Mouse (Mus musculus) lung, embryonic 16.5 days (tissue): ENCODE results near the gene Chrnb4. TPM values are rescaled to one million over a fixed set of nuclear protein-coding genes. Genes with fewer than 3 reads are reported as not detected.

Source experiments
- ATAC-seq: fragments of 200-750 bp; cut with Nextera tagmentation; 2 replicates; pipeline ENCODE4 v1.8.0; 2017; ENCODE audit warnings: low read depth, mild to moderate bottlenecking, moderate library complexity
- H3K27ac ChIP-seq: fragments of 300-500 bp; sonication (generic); 2 replicates; pipeline ENCODE4 v1.5.1; 2014; ENCODE audit warnings: mild to moderate bottlenecking, control low read depth, low read length
- H3K27me3 ChIP-seq: fragments of 300-500 bp; sonication (generic); 2 replicates; pipeline ENCODE4 v1.6.1; 2014; ENCODE audit warnings: low read depth, low read length, mixed read lengths; ENCODE audit not compliant: control insufficient read depth, insufficient read depth
- H3K36me3 ChIP-seq: fragments of 300-500 bp; sonication (generic); 2 replicates; pipeline ENCODE4 v1.6.1; 2014; ENCODE audit warnings: low read length; ENCODE audit not compliant: control insufficient read depth, insufficient read depth
- H3K4me1 ChIP-seq: fragments of 300-500 bp; sonication (generic); replicated peaks from 2 replicates; pipeline ENCODE4 v1.6.1; 2014; ENCODE audit warnings: low read length, mixed read lengths; ENCODE audit not compliant: control insufficient read depth, insufficient read depth
- H3K4me2 ChIP-seq: fragments of 300-500 bp; sonication (generic); 2 replicates; pipeline ENCODE4 v1.6.1; 2014; ENCODE audit warnings: low read depth, low read length, control low read depth
- H3K4me3 ChIP-seq: fragments of 300-500 bp; sonication (generic); 2 replicates; pipeline ENCODE4 v1.5.1; 2014; ENCODE audit warnings: mild to moderate bottlenecking, low read length, control low read depth
- H3K9ac ChIP-seq: fragments of 300-500 bp; sonication (generic); 2 replicates; pipeline ENCODE4 v1.6.1; 2014; ENCODE audit warnings: low read length, control low read depth
- H3K9me3 ChIP-seq: fragments of 300-500 bp; sonication (generic); 2 replicates; pipeline ENCODE4 v1.6.1; 2016; ENCODE audit warnings: low read length; ENCODE audit not compliant: control insufficient read depth
- WGBS: fragments of 180-500 bp; shearing (Covaris S2); extraction: QIAGEN DNeasy Blood & Tissue Kit; methylation state at CpG from one replicate; pipeline ENCODE4 v1.1.7; 2014; 5-methylcytosine and 5-hydroxymethylcytosine counted together
- polyA plus RNA-seq: library from polyadenylated mRNA; unstranded; fragments of >200 nt; fragmentation: Nextera tagmentation; extraction: Ambion mirVana; gene quantifications from 2 replicates; pipeline ENCODE4 v1.2.1, GENCODE M21; 2015

Gene Chrnb4
- polyA plus RNA-seq, 1 experiment from 2014 or later = 0.31 TPM

GRCm38 (mm10) chr9:55058067-55058466 is 9.5 kb upstream of the Chrnb4 start:
- Histone ChIP-seq H3K4me1 (no peaks in the 10 kb centered on the region), H3K4me3 (no peak overlapping the region), H3K27me3 (no peaks in the 10 kb centered on the region), H3K9me3 (no peaks in the 10 kb centered on the region), H3K36me3 (no peaks in the 10 kb centered on the region), H3K4me2 (no peak overlapping the region), H3K27ac (no peak overlapping the region), H3K9ac (no peak overlapping the region)
- WGBS = 89% methylated on average over 4 of the region's 4 CpGs
- ATAC-seq = no peak

DNA sequence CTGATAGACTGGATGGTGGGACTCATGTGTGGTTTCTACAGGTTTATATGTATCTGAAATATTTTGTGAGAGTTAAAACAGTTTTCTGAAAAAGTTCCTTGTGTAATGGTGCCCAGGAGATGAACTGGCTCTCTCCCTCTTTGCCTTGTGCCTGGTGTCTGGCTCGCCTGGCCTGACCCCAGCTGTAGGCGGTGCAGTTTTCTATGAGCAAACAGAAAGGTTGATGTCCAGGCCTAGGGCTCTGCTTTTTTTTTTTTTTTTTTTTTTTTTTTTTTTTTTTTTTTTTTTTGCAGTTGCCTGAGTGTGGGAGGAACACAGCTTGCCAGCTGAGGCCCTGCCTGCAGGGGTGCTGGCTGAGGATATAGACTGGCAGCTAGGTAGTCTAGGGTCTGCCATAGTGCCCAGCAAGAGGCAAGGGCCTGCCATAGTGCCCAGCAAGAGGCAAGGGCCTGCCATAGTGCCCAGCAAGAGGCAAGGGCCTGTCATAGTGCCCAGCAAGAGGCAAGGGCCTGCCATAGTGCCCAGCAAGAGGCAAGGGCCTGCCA is 6.9 kb upstream of the Chrnb4 start:
- Histone ChIP-seq H3K27ac (no peak overlapping the region), H3K9ac (no peak overlapping the region), H3K4me3 (no peak overlapping the region), H3K36me3 (no peaks in the 10 kb centered on the region), H3K4me2 (no peak overlapping the region), H3K4me1 (no peaks in the 10 kb centered on the region), H3K9me3 (no peaks in the 10 kb centered on the region), H3K27me3 (no peaks in the 10 kb centered on the region)
- no peak for ATAC-seq
- WGBS = 57% methylated on average over 2 of the region's 2 CpGs

GRCm38 (mm10) chr9:55046764-55047163 is 1.8 kb downstream of the Chrnb4 start:
- no peak overlapping the region for H3K9ac ChIP-seq
- 1% methylated on average over 3 of the region's 3 CpGs for WGBS
- no peaks in the 10 kb centered on the region for H3K9me3 ChIP-seq
- H3K4me3 ChIP-seq = no peak overlapping the region
- 0 out of 2 replicates have a peak, but pooled peaks cover 2% of the 10 kb centered on the region for H3K4me1 ChIP-seq
- no peak overlapping the region for H3K27ac ChIP-seq
- no peaks in the 10 kb centered on the region for H3K36me3 ChIP-seq
- peaks cover 2% of the 10 kb centered on the region; the same call in 1 of the 2 replicates for H3K27me3 ChIP-seq
- no peak overlapping the region for H3K4me2 ChIP-seq
- ATAC-seq = no peak

DNA sequence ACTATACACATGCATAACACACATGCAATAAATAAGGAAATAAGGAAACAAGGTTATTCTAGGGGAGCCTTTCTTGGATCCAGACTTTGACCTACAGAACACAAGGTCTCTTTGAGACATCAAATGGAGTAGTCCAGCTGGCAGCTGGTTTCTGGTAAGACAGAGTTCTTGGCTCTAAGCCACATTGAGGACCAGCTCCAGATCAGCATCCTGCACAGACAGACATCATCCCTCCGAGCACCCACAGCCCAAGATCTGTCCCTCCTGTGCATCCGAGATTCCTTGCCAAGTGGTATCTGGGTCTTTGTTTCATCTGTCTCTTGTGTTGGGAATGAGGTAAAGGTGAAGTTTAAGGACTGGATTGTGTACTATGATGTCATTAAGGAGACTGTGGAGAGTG is 3.6 kb downstream of the Chrnb4 start:
- WGBS = 68% methylated on average over 2 of the region's 2 CpGs
- H3K9ac ChIP-seq = no peak overlapping the region
- H3K36me3 ChIP-seq = no peaks in the 10 kb centered on the region
- 0 out of 2 replicates have a peak, but pooled peaks cover 2% of the 10 kb centered on the region for H3K4me1 ChIP-seq
- no peak for ATAC-seq
- H3K27ac ChIP-seq = no peak overlapping the region
- peaks cover 2% of the 10 kb centered on the region; the same call in 1 of the 2 replicates for H3K27me3 ChIP-seq
- H3K4me3 ChIP-seq = no peak overlapping the region
- no peaks in the 10 kb centered on the region for H3K9me3 ChIP-seq
- no peak overlapping the region for H3K4me2 ChIP-seq

DNA sequence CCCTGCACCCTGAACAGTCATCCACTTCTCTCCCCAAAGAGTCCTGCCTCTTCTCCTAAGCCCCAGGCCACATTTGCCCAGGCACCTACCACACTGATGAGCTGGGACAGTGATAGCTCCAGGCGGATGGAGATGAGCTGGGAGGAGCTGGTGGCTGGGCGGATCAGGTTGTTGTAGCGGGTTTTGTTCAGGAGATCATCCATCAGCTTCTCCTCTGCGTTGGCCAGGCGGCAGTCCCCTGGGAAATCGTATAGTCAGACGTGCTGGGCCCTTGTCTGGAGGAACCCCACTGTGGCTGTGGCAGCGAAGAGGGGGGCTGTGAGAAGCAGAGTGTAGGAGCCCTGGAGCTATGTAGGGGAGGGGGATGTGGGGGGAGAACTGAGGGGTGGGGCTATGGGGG is 4.9 kb downstream of the Chrnb4 start:
- H3K27ac ChIP-seq = no peak overlapping the region
- no peaks in the 10 kb centered on the region for H3K27me3 ChIP-seq
- no peak overlapping the region for H3K9ac ChIP-seq
- no peaks in the 10 kb centered on the region for H3K9me3 ChIP-seq
- H3K36me3 ChIP-seq = no peaks in the 10 kb centered on the region
- 0 out of 2 replicates have a peak, but pooled peaks cover 2% of the 10 kb centered on the region for H3K4me1 ChIP-seq
- ATAC-seq = peak; percentile 26; the same call in 1 of the 2 replicates
- H3K4me3 ChIP-seq = no peak overlapping the region
- no peak overlapping the region for H3K4me2 ChIP-seq
- 21% methylated on average over 7 of the region's 8 CpGs for WGBS

GRCm38 (mm10) chr9:55041389-55041788 is 7.2 kb downstream of the Chrnb4 start:
- no peak overlapping the region for H3K27ac ChIP-seq
- no peak for ATAC-seq
- H3K9me3 ChIP-seq = no peaks in the 10 kb centered on the region
- WGBS = 63% methylated on average over 2 of the region's 2 CpGs
- H3K27me3 ChIP-seq = no peaks in the 10 kb centered on the region
- H3K36me3 ChIP-seq = no peaks in the 10 kb centered on the region
- H3K9ac ChIP-seq = no peak overlapping the region
- no peak overlapping the region for H3K4me3 ChIP-seq
- no peak overlapping the region for H3K4me2 ChIP-seq
- no peaks in the 10 kb centered on the region for H3K4me1 ChIP-seq

DNA sequence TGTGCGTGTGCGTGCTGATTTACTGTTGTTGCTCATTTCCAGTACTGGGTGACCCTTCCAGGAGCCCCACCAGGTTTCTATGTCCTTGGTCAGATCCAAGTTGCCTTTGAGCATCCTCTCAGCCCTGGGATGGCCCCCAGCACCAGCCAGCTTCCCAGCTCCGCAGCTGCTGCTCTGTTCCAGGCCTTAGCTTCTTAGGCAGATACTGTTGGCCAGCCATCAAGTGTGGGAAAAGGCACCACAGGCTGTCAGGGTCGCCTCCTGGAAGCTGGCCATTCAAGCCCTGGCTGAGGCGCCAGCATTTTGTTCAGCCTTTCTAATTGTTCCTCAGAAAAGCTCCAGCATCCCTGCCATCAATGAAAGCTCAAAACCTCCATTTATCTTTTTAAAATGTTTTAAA is 8.6 kb downstream of the Chrnb4 start:
- Histone ChIP-seq H3K4me2 (no peak overlapping the region), H3K36me3 (no peaks in the 10 kb centered on the region), H3K27ac (no peak overlapping the region), H3K9ac (no peak overlapping the region), H3K4me1 (no peaks in the 10 kb centered on the region), H3K9me3 (no peaks in the 10 kb centered on the region), H3K27me3 (no peaks in the 10 kb centered on the region), H3K4me3 (no peak overlapping the region)
- 70% methylated on average over 5 of the region's 5 CpGs for WGBS
- ATAC-seq = no peak

GRCm38 (mm10) chr9:55038948-55039347 is 9.6 kb downstream of the Chrnb4 start:
- H3K36me3 ChIP-seq = no peaks in the 10 kb centered on the region
- no peaks in the 10 kb centered on the region for H3K4me1 ChIP-seq
- no peak overlapping the region for H3K4me2 ChIP-seq
- no peaks in the 10 kb centered on the region for H3K9me3 ChIP-seq
- ATAC-seq = no peak
- H3K4me3 ChIP-seq = no peak overlapping the region
- WGBS = 76% methylated on average over 8 of the region's 8 CpGs
- no peak overlapping the region for H3K9ac ChIP-seq
- no peaks in the 10 kb centered on the region for H3K27me3 ChIP-seq
- H3K27ac ChIP-seq = no peak overlapping the region

- H3K4me3 ChIP-seq = no peak overlapping the region
- H3K4me1 ChIP-seq = no peaks in the 10 kb centered on the region
- H3K27me3 ChIP-seq = peaks cover 10% of the 10 kb centered on the region
- 48% methylated on average over 6 of the region's 6 CpGs for WGBS
- no peak overlapping the region for H3K9ac ChIP-seq
- H3K9me3 ChIP-seq = no peaks in the 10 kb centered on the region
- H3K27ac ChIP-seq = no peak overlapping the region
- ATAC-seq = no peak
- H3K4me2 ChIP-seq = no peak overlapping the region
- H3K36me3 ChIP-seq = no peaks in the 10 kb centered on the region
Measured at GRCm38 (mm10) chr9:55031435-55032167, 17.0 kb downstream of the Chrnb4 start.
